Mouse (Mus musculus) MEL (cell line): ENCODE results near the gene Art3. TPM values are rescaled to one million over a fixed set of nuclear protein-coding genes. Genes with fewer than 3 reads are reported as not detected.

ENCODE experiments used
- DNase-seq: peaks from one replicate; pipeline ENCODE4 v3.0.0; 2011; ENCODE audit warnings: low read depth, low spot score
- H3K27ac ChIP-seq: 2 replicates; pipeline ENCODE4 v1.5.1; 2012; ENCODE audit warnings: low read depth, mild to moderate bottlenecking, control low read depth, low read length, moderate library complexity; ENCODE audit not compliant: control insufficient read depth
- H3K27me3 ChIP-seq, 2 experiments: fragments of 150-350 bp in 1 of 2; sonication (generic) in 1 of 2; 2 replicates each; pipeline ENCODE4 v1.6.1; 2012; ENCODE audit warnings: low read length in 2 of 2, mild to moderate bottlenecking in 2 of 2, improper control_type of control experiment in 1 of 2, moderate library complexity in 1 of 2; ENCODE audit not compliant: insufficient read depth in 2 of 2, control insufficient read depth in 1 of 2
- H3K36me3 ChIP-seq, 2 experiments: 2 replicates each; pipeline ENCODE4 v1.6.1; 2012 to 2014; ENCODE audit warnings: low read length in 2 of 2, improper control_type of control experiment in 1 of 2, inconsistent platforms in 1 of 2, mild to moderate bottlenecking in 1 of 2; ENCODE audit not compliant: insufficient read depth in 2 of 2, control insufficient read depth in 1 of 2
- H3K4me1 ChIP-seq, 2 experiments: fragments of 150-350 bp in 1 of 2; sonication (generic) in 1 of 2; 2 replicates each; pipeline ENCODE4 v1.6.1; 2012; ENCODE audit warnings: low read length in 2 of 2, improper control_type of control experiment in 1 of 2, mild to moderate bottlenecking in 1 of 2; ENCODE audit not compliant: insufficient read depth in 2 of 2, control insufficient read depth in 1 of 2
- H3K4me3 ChIP-seq, 2 experiments: fragments of 150-350 bp in 1 of 2; sonication (generic) in 1 of 2; 2 replicates each; pipeline ENCODE4 v1.5.1; 2012; ENCODE audit warnings: low read depth in 2 of 2, low read length in 2 of 2, mild to moderate bottlenecking in 2 of 2, moderate library complexity in 2 of 2, control low read depth in 1 of 2, improper control_type of control experiment in 1 of 2; ENCODE audit not compliant: control insufficient read depth in 1 of 2, insufficient read depth in 1 of 2
- H3K79me2 ChIP-seq: 2 replicates; pipeline ENCODE4 v1.6.1; 2012; ENCODE audit warnings: mild to moderate bottlenecking, low read length, moderate library complexity; ENCODE audit not compliant: control insufficient read depth, poor library complexity, insufficient read depth
- H3K9ac ChIP-seq: 2 replicates; pipeline ENCODE4 v1.6.1; 2012; ENCODE audit warnings: low read depth, mild to moderate bottlenecking, control low read depth, low read length, moderate library complexity; ENCODE audit not compliant: control insufficient read depth, poor library complexity, severe bottlenecking
- H3K9me3 ChIP-seq: fragments of 150-350 bp; sonication (generic); replicated peaks from 2 replicates; pipeline ENCODE4 v1.6.1; 2012; ENCODE audit warnings: mild to moderate bottlenecking, low read length, improper control_type of control experiment, moderate library complexity; ENCODE audit not compliant: insufficient read depth
- CHD1 ChIP-seq: IDR thresholded peaks from 2 replicates; pipeline ENCODE4 v1.6.1; 2012; ENCODE audit warnings: low read depth, mild to moderate bottlenecking, inconsistent platforms, low read length, improper control_type of control experiment
- CHD2 ChIP-seq: IDR thresholded peaks from 2 replicates; pipeline ENCODE4 v1.6.1; 2011; ENCODE audit warnings: low read length, improper control_type of control experiment
- CTCF ChIP-seq, 3 experiments: IDR thresholded peaks in 2 of 3; conservative IDR thresholded peaks in 1 of 3; 2 replicates each; pipeline ENCODE4 v1.5.1; 2011 to 2012; ENCODE audit warnings: low read length in 3 of 3, low read depth in 2 of 3, mild to moderate bottlenecking in 2 of 3, improper control_type of control experiment in 1 of 3, inconsistent platforms in 1 of 3, mixed read lengths in 1 of 3, moderate library complexity in 1 of 3; ENCODE audit not compliant: control insufficient read depth in 1 of 3, insufficient read depth in 1 of 3, poor library complexity in 1 of 3, severe bottlenecking in 1 of 3
- E2F4 ChIP-seq: IDR thresholded peaks from 2 replicates; pipeline ENCODE4 v1.6.1; 2011; ENCODE audit warnings: low read depth, low read length, improper control_type of control experiment, borderline replicate concordance
- ELF1 ChIP-seq: IDR thresholded peaks from 2 replicates; pipeline ENCODE4 v1.6.1; 2014; ENCODE audit warnings: low read depth, mild to moderate bottlenecking, inconsistent platforms, low read length, improper control_type of control experiment, moderate library complexity
- EP300 ChIP-seq, 2 experiments: IDR thresholded peaks; 2 replicates each; pipeline ENCODE4 v1.6.1; 2011; ENCODE audit warnings: improper control_type of control experiment in 2 of 2, low read length in 2 of 2, low read depth in 1 of 2, mild to moderate bottlenecking in 1 of 2
- ETS1 ChIP-seq: IDR thresholded peaks from 2 replicates; pipeline ENCODE4 v1.6.1; 2012; ENCODE audit warnings: low read depth, mild to moderate bottlenecking, inconsistent platforms, low read length, improper control_type of control experiment, moderate library complexity
- GABPA ChIP-seq: IDR thresholded peaks from 2 replicates; pipeline ENCODE4 v1.6.1; 2012; ENCODE audit warnings: low read depth, mild to moderate bottlenecking, inconsistent platforms, low read length, improper control_type of control experiment, moderate library complexity
- HCFC1 ChIP-seq: IDR thresholded peaks from 2 replicates; pipeline ENCODE4 v1.6.1; 2012; ENCODE audit warnings: low read depth, mild to moderate bottlenecking, inconsistent platforms, low read length, improper control_type of control experiment, moderate library complexity
- JUND ChIP-seq: IDR thresholded peaks from 2 replicates; pipeline ENCODE4 v1.6.1; 2011; ENCODE audit warnings: low read depth, mild to moderate bottlenecking, improper control_type of control experiment, low read length
- KAT2A ChIP-seq: conservative IDR thresholded peaks from 2 replicates; pipeline ENCODE4 v1.6.1; 2012; ENCODE audit warnings: low read depth, low read length, improper control_type of control experiment, inconsistent platforms
- MAFK ChIP-seq: IDR thresholded peaks from 2 replicates; pipeline ENCODE4 v1.6.1; 2011; ENCODE audit warnings: low read depth, mild to moderate bottlenecking, low read length, improper control_type of control experiment, borderline replicate concordance
- MEF2A ChIP-seq: IDR thresholded peaks from 2 replicates; pipeline ENCODE4 v1.6.1; 2014; ENCODE audit warnings: low read depth, mild to moderate bottlenecking, inconsistent platforms, low read length, improper control_type of control experiment; ENCODE audit not compliant: poor library complexity, insufficient replicate concordance, severe bottlenecking; ENCODE audit errors: extremely low read depth
- MYB ChIP-seq: IDR thresholded peaks from 2 replicates; pipeline ENCODE4 v1.6.1; 2011; ENCODE audit warnings: mild to moderate bottlenecking, low read depth, low read length, improper control_type of control experiment
- MYC ChIP-seq: IDR thresholded peaks from 2 replicates; pipeline ENCODE4 v1.6.1; 2011; ENCODE audit warnings: low read depth, mild to moderate bottlenecking, low read length, improper control_type of control experiment, moderate library complexity
- NRF1 ChIP-seq: IDR thresholded peaks from 2 replicates; pipeline ENCODE4 v1.6.1; 2014; ENCODE audit warnings: low read depth, mild to moderate bottlenecking, inconsistent platforms, low read length, improper control_type of control experiment, moderate library complexity; ENCODE audit not compliant: poor library complexity, insufficient read depth, severe bottlenecking
- POLR2AphosphoS2 ChIP-seq: IDR thresholded peaks from 2 replicates; pipeline ENCODE4 v1.6.1; 2011; ENCODE audit warnings: low read length, improper control_type of control experiment
- RAD21 ChIP-seq: IDR thresholded peaks from 2 replicates; pipeline ENCODE4 v1.6.1; 2011; ENCODE audit warnings: mild to moderate bottlenecking, low read depth, low read length, improper control_type of control experiment
- RCOR1 ChIP-seq: IDR thresholded peaks from 2 replicates; pipeline ENCODE4 v1.6.1; 2012; ENCODE audit warnings: low read depth, mild to moderate bottlenecking, inconsistent platforms, low read length, improper control_type of control experiment
- SMC3 ChIP-seq: IDR thresholded peaks from 2 replicates; pipeline ENCODE4 v1.6.1; 2011; ENCODE audit warnings: low read depth, low read length, improper control_type of control experiment
- TAL1 ChIP-seq: IDR thresholded peaks from 2 replicates; pipeline ENCODE4 v1.6.1; 2012; ENCODE audit warnings: mild to moderate bottlenecking, inconsistent platforms, low read length, moderate library complexity, mixed read lengths
- TBP ChIP-seq: IDR thresholded peaks from 2 replicates; pipeline ENCODE4 v1.8.0; 2011; ENCODE audit warnings: low read depth, low read length, improper control_type of control experiment
- UBTF ChIP-seq: IDR thresholded peaks from 2 replicates; pipeline ENCODE4 v1.6.1; 2012; ENCODE audit warnings: low read depth, mild to moderate bottlenecking, inconsistent platforms, low read length, improper control_type of control experiment, moderate library complexity, borderline replicate concordance; ENCODE audit not compliant: insufficient read depth
- USF1 ChIP-seq: IDR thresholded peaks from 2 replicates; pipeline ENCODE4 v1.6.1; 2014; ENCODE audit warnings: low read depth, mild to moderate bottlenecking, inconsistent platforms, low read length, improper control_type of control experiment, moderate library complexity
- ZKSCAN1 ChIP-seq: IDR thresholded peaks from 2 replicates; pipeline ENCODE4 v1.6.1; 2012; ENCODE audit warnings: low read depth, mild to moderate bottlenecking, inconsistent platforms, low read length, improper control_type of control experiment, moderate library complexity
- ZMIZ1 ChIP-seq: IDR thresholded peaks from 2 replicates; pipeline ENCODE4 v1.6.1; 2012; ENCODE audit warnings: low read depth, mild to moderate bottlenecking, inconsistent platforms, low read length, improper control_type of control experiment, moderate library complexity
- polyA plus RNA-seq, 2 experiments: library from polyadenylated mRNA; stranded (reverse) in 1 of 2; unstranded in 1 of 2; fragments of >175 nt in 1 of 2; fragments of >200 nt in 1 of 2; gene quantifications; 2 replicates each; pipeline versions ENCODE4 v1.2.1 to v1.2.4; 2012; ENCODE audit warnings: low replicate concordance in 2 of 2, low read depth in 1 of 2; ENCODE audit not compliant: insufficient read length in 2 of 2, insufficient read depth in 1 of 2, missing spikeins in 1 of 2
- total RNA-seq: library from RNA; depleted of rRNA; stranded (reverse); fragments of 300-350 nt; gene quantifications from 2 replicates; pipeline ENCODE4 v1.2.3, GENCODE M21; 2012

The Art3 gene
- total and polyA plus RNA-seq, 3 experiments: not detected

- DNase-seq: no peak
- no peak overlapping the region for H3K27ac ChIP-seq
- no peak for TF ChIP-seq CTCF (IDR thresholded peaks at IDR 0.05 in 2 of 3, conservative IDR thresholded peaks at IDR 0.05 in 1 of 3; ENCODE audit: control insufficient read depth in 1 of 3, insufficient read depth in 1 of 3, low read depth in 2 of 3, low read length in 3 of 3, poor library complexity in 1 of 3, severe bottlenecking in 1 of 3)
- no peak for TF ChIP-seq POLR2AphosphoS2
- no peak for TF ChIP-seq MYB
- TF ChIP-seq TBP: no peak
- no peak for TF ChIP-seq RCOR1
- no peak for TF ChIP-seq ELF1
- TF ChIP-seq HCFC1: no peak
- no peak for TF ChIP-seq E2F4
- TF ChIP-seq MYC: no peak
- TF ChIP-seq USF1: no peak
- no peak for TF ChIP-seq JUND
- no peak for TF ChIP-seq ZMIZ1
- TF ChIP-seq KAT2A: no peak
- no peak for TF ChIP-seq GABPA
- TF ChIP-seq SMC3: no peak
- no peak for TF ChIP-seq EP300 (IDR thresholded peaks at IDR 0.05; ENCODE audit: low read depth in 1 of 2, low read length in 2 of 2)
- no peak for TF ChIP-seq TAL1
- no peak for TF ChIP-seq ZKSCAN1
- H3K36me3 ChIP-seq: no peaks in the 10 kb centered on the region
- no peaks in the 10 kb centered on the region for H3K79me2 ChIP-seq
- H3K9me3 ChIP-seq: no peaks in the 10 kb centered on the region
- H3K4me1 ChIP-seq: peaks cover 0 to 10% of the 10 kb centered on the region in 2 experiments; a peak in 2 of 4 replicates
- no peak overlapping the region for H3K9ac ChIP-seq
- no peak overlapping the region for H3K4me3 ChIP-seq
- H3K27me3 ChIP-seq: peaks cover 12 to 13% of the 10 kb centered on the region in 2 experiments
These were observed 39.8 kb downstream of the Art3 start for GRCm38 (mm10) chr5:92371361-92371976.

GRCm38 (mm10) chr5:92372605-92373004 is 41.0 kb downstream of the Art3 start:
- peaks cover 10 to 12% of the 10 kb centered on the region in 2 experiments for H3K27me3 ChIP-seq
- H3K4me1 ChIP-seq: peaks cover 0 to 10% of the 10 kb centered on the region in 2 experiments; a peak in 2 of 4 replicates
- TF ChIP-seq ZKSCAN1: no peak
- no peak for TF ChIP-seq ETS1
- no peak for TF ChIP-seq HCFC1
- no peak for TF ChIP-seq SMC3
- no peak for TF ChIP-seq RAD21
- TF ChIP-seq CHD1: no peak
- TF ChIP-seq RCOR1: no peak
- TF ChIP-seq TBP: no peak
- TF ChIP-seq CTCF (IDR thresholded peaks at IDR 0.05 in 2 of 3, conservative IDR thresholded peaks at IDR 0.05 in 1 of 3; ENCODE audit: control insufficient read depth in 1 of 3, insufficient read depth in 1 of 3, low read depth in 2 of 3, low read length in 3 of 3, poor library complexity in 1 of 3, severe bottlenecking in 1 of 3): no peak
- TF ChIP-seq UBTF: no peak
- TF ChIP-seq NRF1: no peak
- no peak for TF ChIP-seq CHD2
- no peak for TF ChIP-seq GABPA
- no peak for TF ChIP-seq MEF2A
- TF ChIP-seq MAFK: no peak
- no peak for TF ChIP-seq ZMIZ1
- no peak for TF ChIP-seq POLR2AphosphoS2
- TF ChIP-seq, all 39 proteins: peak for 0

More at GRCm38 (mm10) chr5:92372605-92373004, 41.0 kb downstream of the Art3 start:
- Histone ChIP-seq H3K36me3 (no peaks in the 10 kb centered on the region), H3K27ac (no peak overlapping the region), H3K9ac (no peak overlapping the region), H3K79me2 (no peaks in the 10 kb centered on the region), H3K4me3 (no peak overlapping the region), H3K9me3 (no peaks in the 10 kb centered on the region)
- DNase-seq: no peak
